Mouse (Mus musculus): ENCODE measurements around the gene Peg3.

DNA sequence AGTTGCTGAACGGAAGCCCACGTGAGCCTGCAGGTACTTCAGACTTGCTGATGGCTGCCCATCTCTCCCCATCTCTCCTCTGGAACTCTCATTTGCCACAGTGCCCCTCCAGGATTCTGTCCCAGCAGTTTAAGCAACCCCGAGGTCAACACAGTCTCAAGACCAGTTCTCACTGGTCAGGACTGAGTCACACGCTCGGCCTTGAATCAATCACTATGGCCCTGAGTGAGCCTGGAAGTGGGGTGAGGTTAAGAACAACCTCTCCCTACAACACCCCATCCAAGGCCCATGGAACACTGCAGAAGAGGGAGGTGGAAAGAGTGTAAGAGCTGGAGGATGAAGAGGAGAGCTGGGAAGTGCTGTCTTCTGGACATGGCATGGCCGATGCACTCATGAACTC is 44.7 kb downstream of the Peg3 start:
- TF ChIP-seq CTCF (IDR thresholded peaks at IDR 0.05; ENCODE audit: insufficient read depth, low read depth, low read length) (no peak), POLR2A (IDR thresholded peaks at IDR 0.05; ENCODE audit: insufficient read depth, low read depth, low read length) (no peak)

All from olfactory bulb, adult 2 months (tissue).